Mouse (Mus musculus): ENCODE measurements at regions not wholly inside any gene's neighbourhood (a gene's known extent, or its start where the extent isn't known, plus 50 kb on each side); places are given as distances from the start of the nearest gene placed in this dataset.

GRCm38 (mm10) chr7:73141167-73141566 lies 234.1 kb upstream of the Rgma start:
- no peak for DNase-seq (ENCODE audit: low spot score)

DNA sequence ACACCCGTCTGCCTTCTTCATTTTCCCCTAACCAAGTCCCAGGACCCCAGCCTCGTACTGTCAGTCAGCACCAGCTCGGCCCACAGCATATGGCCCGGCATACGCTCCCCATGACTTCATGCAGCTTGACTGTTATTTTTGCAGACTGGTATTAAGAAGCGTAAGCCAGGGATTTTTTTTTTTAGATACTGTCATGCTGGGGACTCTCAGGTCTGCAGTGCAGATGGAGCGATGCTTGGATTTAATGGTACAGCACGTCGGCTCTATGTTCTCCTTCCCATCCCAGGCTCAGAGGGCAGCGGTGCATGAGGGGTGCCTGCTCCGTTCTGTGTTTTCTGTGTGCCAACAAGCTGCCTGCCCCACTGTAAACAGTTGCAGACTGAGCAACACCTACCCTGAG lies 231.4 kb upstream of the Rgma start:
- no peak for DNase-seq (ENCODE audit: low spot score)

GRCm38 (mm10) chr7:73144846-73145245 lies 230.5 kb upstream of the Rgma start:
- no peak for DNase-seq (ENCODE audit: low spot score)

- no peak for DNase-seq (ENCODE audit: low spot score)
Measured at GRCm38 (mm10) chr7:73147251-73147650, 228.1 kb upstream of the Rgma start.

- no peak for DNase-seq (ENCODE audit: low spot score)
Measured at GRCm38 (mm10) chr7:73150436-73150835, 224.9 kb upstream of the Rgma start.

DNA sequence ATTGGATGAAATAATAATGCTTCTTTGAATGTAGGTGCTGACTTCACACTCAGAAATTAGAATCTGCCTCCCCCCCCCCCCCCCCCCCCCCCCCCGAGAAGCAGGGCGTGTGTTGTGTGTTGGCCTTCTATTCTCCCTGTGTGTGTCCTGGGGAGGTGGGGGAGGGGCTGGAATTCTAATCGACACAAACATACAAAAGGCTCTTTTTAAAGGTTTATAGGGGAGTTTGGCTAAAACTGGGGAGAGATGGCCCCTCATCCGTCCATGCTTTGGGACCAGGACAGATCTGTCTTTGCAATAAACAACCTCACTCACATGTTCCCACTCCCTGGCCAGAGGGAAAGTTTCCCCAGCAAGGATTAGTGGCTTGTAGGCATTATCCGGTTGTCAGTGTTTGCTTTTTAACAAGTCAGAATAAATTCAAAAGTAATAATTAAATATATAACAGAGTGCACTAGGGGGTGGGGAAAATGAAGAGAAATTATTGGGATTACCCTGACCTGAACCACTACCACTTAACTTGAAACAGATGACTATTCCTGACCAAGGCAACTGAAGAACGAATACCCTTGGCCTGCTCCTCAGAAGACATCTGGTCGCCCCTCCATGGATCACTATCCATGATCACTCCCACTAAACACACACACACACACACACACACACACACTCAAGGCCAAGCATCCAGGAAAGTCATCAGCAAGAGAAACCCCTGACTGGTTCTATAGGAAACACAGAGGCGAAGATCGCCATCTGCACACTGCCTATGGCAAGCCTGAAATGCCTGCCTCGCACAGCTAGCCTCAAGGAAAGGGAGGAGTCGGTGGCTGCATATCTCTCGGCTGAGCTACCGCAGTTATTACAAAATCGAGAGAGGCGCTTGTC lies 223.5 kb upstream of the Rgma start:
- DNase-seq (ENCODE audit: low spot score), result no peak

DNA sequence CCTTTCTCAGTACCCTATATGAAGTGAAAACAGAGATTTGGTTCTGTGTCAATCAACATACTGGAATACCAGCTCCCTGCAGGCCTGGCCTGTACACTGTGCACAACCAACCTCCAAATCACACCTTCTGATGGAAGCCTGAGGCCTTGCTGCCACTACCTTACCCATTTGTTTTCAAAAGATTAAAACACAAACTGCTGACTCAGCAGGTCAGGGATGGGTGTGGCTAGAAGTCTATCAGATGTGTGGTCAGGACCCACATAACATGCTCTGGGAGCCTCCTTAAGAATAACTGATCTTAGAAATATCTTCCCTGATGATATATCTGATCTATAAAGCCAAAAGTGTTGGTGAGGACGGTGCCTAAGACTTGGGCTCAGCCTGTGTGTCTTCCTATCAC lies 221.6 kb upstream of the Rgma start:
- DNase-seq (ENCODE audit: low spot score), result no peak

DNA sequence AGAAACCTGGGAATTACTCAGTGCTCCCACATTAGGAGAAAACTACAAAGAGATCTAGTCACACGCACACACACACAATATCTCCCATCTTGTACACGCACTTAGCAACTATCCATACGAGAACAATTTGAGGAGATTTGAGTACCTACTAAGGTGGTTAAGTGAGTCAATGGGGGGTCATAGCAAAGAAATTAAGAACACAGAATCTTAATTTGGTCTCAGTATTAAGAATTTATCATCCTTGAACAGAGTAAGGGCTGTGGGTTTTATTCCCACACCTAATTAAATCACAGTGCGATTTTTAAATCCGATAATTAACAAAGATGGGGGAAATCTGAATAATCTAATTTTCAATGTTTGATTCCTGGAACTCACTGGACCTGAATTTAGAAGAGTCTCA lies 216.5 kb upstream of the Rgma start:
- DNase-seq (ENCODE audit: low spot score), result no peak

DNA sequence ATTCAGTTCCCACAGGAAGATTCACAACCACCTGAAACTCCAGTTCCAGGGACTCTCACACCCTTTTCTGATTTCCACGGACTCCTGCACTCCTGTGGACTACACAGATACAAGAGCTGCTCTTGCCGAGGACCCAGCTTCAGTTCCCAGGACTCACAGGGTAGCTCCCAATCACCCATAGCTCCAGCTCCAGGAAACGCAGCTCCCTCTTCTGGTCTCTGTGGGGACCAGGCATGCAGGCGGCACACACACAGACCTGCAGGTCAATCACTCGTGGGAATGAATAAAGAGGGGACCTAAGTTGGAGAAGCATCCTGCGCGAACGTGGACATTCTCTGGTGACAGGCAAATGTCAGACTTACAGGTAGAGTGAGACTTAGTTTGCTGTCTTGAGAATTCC lies 214.3 kb upstream of the Rgma start:
- no peak for DNase-seq (ENCODE audit: low spot score)

DNA sequence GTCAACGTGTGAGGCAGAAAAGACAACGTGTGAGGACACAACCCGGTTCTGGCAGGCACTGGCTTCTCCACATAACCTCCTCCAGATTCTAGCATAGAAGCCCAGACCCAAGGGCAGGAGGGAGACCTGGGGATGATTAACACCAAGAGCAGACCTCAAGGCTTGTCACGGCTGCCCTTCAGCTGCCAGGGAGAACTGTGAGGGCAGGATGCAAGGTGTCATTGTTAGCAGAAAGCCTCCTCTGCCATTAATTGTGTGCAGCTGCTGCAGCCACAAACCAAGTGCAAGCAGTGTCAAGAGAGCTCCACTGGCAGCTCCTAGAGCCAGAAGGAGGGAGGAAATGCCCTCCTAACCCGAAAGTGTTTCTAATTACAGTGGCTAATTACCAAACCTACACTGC lies 211.6 kb upstream of the Rgma start:
- no peak for DNase-seq (ENCODE audit: low spot score)

- no peak for DNase-seq (ENCODE audit: low spot score)
Measured at GRCm38 (mm10) chr7:73165521-73165920, 209.8 kb upstream of the Rgma start.

DNA sequence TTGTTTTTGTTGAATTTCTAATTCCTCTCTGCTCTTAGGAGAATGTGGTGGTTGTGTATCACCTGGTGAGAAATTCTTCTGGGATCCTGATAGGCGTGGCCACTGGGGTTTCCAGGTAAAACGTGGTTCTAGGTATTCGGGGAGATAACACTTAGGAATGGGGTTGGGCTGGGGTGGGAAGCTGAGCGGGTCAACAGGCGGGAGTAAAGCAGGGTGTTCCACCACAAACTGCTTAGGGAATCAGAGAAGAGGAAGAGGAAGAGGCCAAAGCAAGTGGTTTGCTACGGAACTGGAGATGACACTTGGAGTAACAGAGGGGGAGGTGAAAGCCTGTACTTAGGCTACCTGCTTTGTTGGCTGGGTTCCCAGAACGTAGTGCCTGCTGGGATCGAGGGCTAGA lies 205.9 kb upstream of the Rgma start:
- no peak for DNase-seq (ENCODE audit: low spot score)

DNA sequence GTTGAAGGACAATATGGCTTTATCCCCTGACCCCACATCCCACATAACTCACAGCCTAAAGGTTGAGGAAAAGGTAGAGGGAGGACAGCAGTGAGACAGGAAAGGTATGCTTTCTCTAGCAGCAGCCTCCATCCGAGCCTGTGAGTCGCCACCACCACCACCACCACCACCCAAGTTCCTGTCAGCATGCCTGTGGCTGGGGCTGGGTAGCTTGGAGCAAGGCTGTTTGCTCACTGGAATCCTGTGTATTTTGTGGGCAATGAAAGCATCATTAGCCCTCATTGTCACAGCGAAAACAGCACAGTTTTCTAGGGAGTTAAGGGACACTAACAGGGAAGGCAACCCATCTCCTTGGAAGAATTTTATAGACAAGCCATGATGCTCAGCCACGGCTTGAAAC lies 202.7 kb upstream of the Rgma start:
- DNase-seq (ENCODE audit: low spot score), result no peak

GRCm38 (mm10) chr7:73183761-73184160 lies 191.5 kb upstream of the Rgma start:
- peak; percentile 73 for DNase-seq (ENCODE audit: low spot score)

DNA sequence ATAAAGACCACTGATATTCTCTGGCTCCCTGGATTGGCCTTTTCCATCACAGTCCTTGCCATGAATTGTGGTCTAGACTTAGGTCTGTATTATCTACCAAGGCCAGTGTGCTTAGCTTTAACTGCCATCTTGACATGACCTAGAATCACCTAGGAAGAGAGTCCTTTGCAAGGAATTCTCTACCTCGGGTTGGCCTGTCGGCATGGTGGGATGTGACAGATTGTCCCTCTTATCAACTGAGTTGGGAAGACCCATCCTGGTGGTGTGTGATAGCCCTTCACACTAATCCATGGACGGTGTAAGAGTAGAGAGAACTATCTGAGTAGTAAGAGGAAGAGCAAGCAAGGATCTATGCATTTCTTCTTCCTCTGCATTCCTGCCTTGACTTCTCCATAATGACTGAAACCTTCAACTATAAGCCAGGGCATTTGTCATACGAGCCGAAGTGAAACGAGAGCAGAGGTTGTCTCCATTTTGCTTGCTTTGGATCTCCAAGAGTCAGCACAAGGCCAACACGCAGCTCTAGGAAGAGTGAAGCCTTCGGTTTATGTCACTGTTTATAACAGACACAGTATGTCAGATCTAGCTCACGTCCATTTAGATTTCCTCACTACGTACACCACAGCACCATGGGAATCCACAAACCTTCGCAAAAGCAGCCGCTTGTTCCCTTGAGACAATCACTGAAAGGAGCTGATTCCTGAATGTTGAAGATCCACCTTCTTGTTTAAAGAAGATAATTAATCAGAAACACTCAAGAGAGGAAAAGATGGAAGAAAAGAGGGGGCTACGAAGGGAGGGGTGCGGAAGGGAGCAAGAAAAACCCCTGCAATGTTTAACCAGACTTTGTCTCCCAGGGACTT lies 190.9 kb upstream of the Rgma start:
- no peak for DNase-seq (ENCODE audit: low spot score)

- no peak for DNase-seq (ENCODE audit: low spot score)
Measured at GRCm38 (mm10) chr7:73185071-73185531, 190.2 kb upstream of the Rgma start.

DNA sequence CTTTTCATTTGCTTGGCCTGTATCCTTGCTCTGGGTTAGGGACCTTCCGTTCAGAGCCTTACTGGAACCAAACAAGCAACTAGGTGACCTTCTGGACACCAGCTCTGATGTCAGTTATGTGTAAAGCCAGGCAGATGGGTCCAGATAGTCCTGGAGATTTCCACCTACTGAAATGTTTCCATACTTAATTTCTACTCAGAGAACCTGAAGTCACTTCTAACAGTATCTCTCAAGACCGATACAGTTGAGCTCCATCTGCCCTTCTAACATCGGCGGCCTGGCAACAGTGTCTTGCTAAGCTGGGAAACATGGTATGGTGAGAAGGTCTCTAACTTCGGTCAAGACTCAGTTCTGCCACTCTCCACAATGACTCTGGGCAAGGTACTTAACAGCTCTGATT lies 189.7 kb upstream of the Rgma start:
- no peak for DNase-seq (ENCODE audit: low spot score)

DNA sequence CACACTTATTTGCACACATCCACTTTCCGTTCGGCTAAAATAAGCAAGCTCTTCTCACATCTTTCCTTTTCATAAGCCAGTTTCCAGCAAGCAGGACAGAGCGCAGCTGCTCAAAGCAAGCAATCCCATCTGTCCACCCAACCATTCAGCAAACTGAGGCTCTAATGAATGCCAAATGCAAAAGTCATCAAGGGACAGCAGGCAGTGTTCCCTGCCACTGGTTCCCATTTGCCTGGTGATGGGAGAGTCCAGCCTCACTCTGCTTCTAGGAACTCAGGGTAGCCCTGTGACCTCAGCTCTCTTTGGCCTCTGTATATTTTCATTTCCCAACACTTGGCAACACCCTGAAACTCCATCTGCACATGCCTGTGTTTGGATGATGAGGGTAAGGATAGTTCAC lies 188.8 kb upstream of the Rgma start:
- DNase-seq (ENCODE audit: low spot score), result no peak

GRCm38 (mm10) chr7:73191388-73192278 lies 183.7 kb upstream of the Rgma start:
- DNase-seq (ENCODE audit: low spot score), result no peak

- DNase-seq (ENCODE audit: low spot score), result no peak
Measured at GRCm38 (mm10) chr7:73192839-73193238, 182.5 kb upstream of the Rgma start.

- DNase-seq (ENCODE audit: low spot score), result no peak
Measured at GRCm38 (mm10) chr7:73195306-73195705, 180.0 kb upstream of the Rgma start.

Data from testis, postnatal 14 days (tissue).